Mouse (Mus musculus): ENCODE measurements around the gene Gm20696. TPM values are rescaled to one million over a fixed set of nuclear protein-coding genes. Genes with fewer than 3 reads are reported as not detected.
A peak's percentile ranks its signal among the peaks of the same experiment; 100 is the strongest.

Gene Gm20696
- polyA plus RNA-seq, 1 experiment: 1.7 TPM

GRCm38 (mm10) chr6:99626347-99626746, 40.2 kb downstream of the Gm20696 start:
- no peak for DNase-seq (ENCODE audit: low read depth in 1 of 2, low spot score in 2 of 2)
- Histone ChIP-seq H3K36me3 (ENCODE audit: control insufficient read depth, insufficient read depth, low read length) (peaks cover 3% of the 10 kb centered on the region), H3K27me3 (ENCODE audit: control insufficient read depth, insufficient read depth, low read length) (no peaks in the 10 kb centered on the region), H3K4me3 (ENCODE audit: extremely low read depth, insufficient read depth, insufficient read length) (no peak overlapping the region), H3K4me1 (ENCODE audit: control insufficient read depth, insufficient read depth, insufficient read length) (peaks cover 7% of the 10 kb centered on the region; the same call in 1 of the 2 replicates), H3K27ac (ENCODE audit: insufficient read depth, low read length) (no peak overlapping the region)
- TF ChIP-seq POLR2A (IDR thresholded peaks at IDR 0.05; ENCODE audit: low read depth, low read length): no peak
- WGBS: 63% methylated on average over 2 of the region's 2 CpGs

GRCm38 (mm10) chr6:99625803-99626202, 40.8 kb downstream of the Gm20696 start:
- H3K27me3 ChIP-seq (ENCODE audit: control insufficient read depth, insufficient read depth, low read length): no peaks in the 10 kb centered on the region
- H3K27ac ChIP-seq (ENCODE audit: insufficient read depth, low read length): no peak overlapping the region
- WGBS: 17% methylated on average over 7 of the region's 7 CpGs
- no peak for TF ChIP-seq CTCF (IDR thresholded peaks at IDR 0.05; ENCODE audit: extremely low read depth, insufficient read depth, insufficient read length, insufficient replicate concordance)
- no peak for TF ChIP-seq POLR2A (IDR thresholded peaks at IDR 0.05; ENCODE audit: low read depth, low read length)
- peaks cover 7% of the 10 kb centered on the region; the same call in 1 of the 2 replicates for H3K4me1 ChIP-seq (ENCODE audit: control insufficient read depth, insufficient read depth, insufficient read length)
- no peak for DNase-seq (ENCODE audit: low read depth in 1 of 2, low spot score in 2 of 2)
- peaks cover 3% of the 10 kb centered on the region for H3K36me3 ChIP-seq (ENCODE audit: control insufficient read depth, insufficient read depth, low read length)
- H3K4me3 ChIP-seq (ENCODE audit: extremely low read depth, insufficient read depth, insufficient read length): no peak overlapping the region

- TF ChIP-seq POLR2A (IDR thresholded peaks at IDR 0.05; ENCODE audit: low read depth, low read length) (no peak), CTCF (IDR thresholded peaks at IDR 0.05; ENCODE audit: extremely low read depth, insufficient read depth, insufficient read length, insufficient replicate concordance) (no peak)
- DNase-seq (ENCODE audit: low read depth in 1 of 2, low spot score in 2 of 2): no peak
- H3K4me1 ChIP-seq (ENCODE audit: control insufficient read depth, insufficient read depth, insufficient read length): peaks cover 7% of the 10 kb centered on the region; the same call in 1 of the 2 replicates
- WGBS: 55% methylated on average over 7 of the region's 7 CpGs
- H3K27me3 ChIP-seq (ENCODE audit: control insufficient read depth, insufficient read depth, low read length): no peaks in the 10 kb centered on the region
- no peak overlapping the region for H3K4me3 ChIP-seq (ENCODE audit: extremely low read depth, insufficient read depth, insufficient read length)
- H3K36me3 ChIP-seq (ENCODE audit: control insufficient read depth, insufficient read depth, low read length): peaks cover 2% of the 10 kb centered on the region
- H3K27ac ChIP-seq (ENCODE audit: insufficient read depth, low read length): no peak overlapping the region
Measured at GRCm38 (mm10) chr6:99625306-99625705, 41.3 kb downstream of the Gm20696 start.

DNA sequence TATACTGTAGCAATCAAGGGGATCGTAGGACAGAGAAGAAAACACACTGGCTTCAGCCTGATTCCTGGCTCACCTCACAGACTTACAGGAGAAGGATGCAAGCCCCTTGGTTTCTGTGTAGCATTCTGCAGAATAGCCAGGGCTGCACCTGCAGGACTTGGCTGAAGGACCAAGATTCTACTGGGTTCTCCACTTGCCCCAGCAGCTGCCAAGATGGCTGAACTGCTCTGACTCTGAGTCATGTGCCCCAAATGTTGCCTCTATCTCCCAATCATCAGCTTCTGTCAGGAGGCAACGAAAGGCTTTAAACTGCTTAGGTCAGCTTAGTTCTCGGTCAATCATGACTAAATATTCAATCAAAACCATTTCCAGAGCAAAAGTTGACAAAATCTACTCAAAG, 42.1 kb downstream of the Gm20696 start:
- TF ChIP-seq POLR2A (IDR thresholded peaks at IDR 0.05; ENCODE audit: low read depth, low read length): no peak
- no peak for TF ChIP-seq CTCF (IDR thresholded peaks at IDR 0.05; ENCODE audit: extremely low read depth, insufficient read depth, insufficient read length, insufficient replicate concordance)
- 68% methylated on average over 3 of the region's 3 CpGs for WGBS

DNA sequence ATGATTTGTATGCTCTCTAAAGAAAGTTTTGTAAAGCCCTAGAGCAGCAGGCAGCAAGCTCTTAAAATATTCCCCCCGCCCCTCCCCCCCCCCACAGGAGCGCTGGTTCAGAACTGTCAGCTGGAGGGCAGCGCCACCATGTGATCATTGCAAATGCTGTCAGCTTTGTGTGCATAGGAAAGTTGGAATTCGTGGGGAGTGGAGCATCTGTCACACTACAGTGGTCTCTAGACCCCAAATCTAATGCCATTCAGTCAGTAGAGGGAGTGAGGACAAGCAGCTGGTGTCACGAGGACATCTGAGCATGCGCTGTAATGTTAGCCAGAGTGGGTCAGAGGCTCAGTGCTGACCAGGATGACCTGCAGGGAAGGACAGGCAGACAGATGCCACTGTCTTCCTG, 43.0 kb downstream of the Gm20696 start:
- no peak overlapping the region for H3K27ac ChIP-seq (ENCODE audit: insufficient read depth, low read length)
- TF ChIP-seq POLR2A (IDR thresholded peaks at IDR 0.05; ENCODE audit: low read depth, low read length): no peak
- no peak for TF ChIP-seq CTCF (IDR thresholded peaks at IDR 0.05; ENCODE audit: extremely low read depth, insufficient read depth, insufficient read length, insufficient replicate concordance)
- no peaks in the 10 kb centered on the region for H3K27me3 ChIP-seq (ENCODE audit: control insufficient read depth, insufficient read depth, low read length)
- H3K4me1 ChIP-seq (ENCODE audit: control insufficient read depth, insufficient read depth, insufficient read length): peaks cover 7% of the 10 kb centered on the region; the same call in 1 of the 2 replicates
- DNase-seq (ENCODE audit: low read depth in 1 of 2, low spot score in 2 of 2): peak in 1 of 2 experiments; percentile 10
- 72% methylated on average over 6 of the region's 6 CpGs for WGBS
- no peaks in the 10 kb centered on the region for H3K36me3 ChIP-seq (ENCODE audit: control insufficient read depth, insufficient read depth, low read length)
- H3K4me3 ChIP-seq (ENCODE audit: extremely low read depth, insufficient read depth, insufficient read length): no peak overlapping the region

More for the DNA sequence above, 42.1 kb downstream of the Gm20696 start:
- Histone ChIP-seq H3K36me3 (ENCODE audit: control insufficient read depth, insufficient read depth, low read length) (no peaks in the 10 kb centered on the region), H3K4me1 (ENCODE audit: control insufficient read depth, insufficient read depth, insufficient read length) (peaks cover 7% of the 10 kb centered on the region; the same call in 1 of the 2 replicates), H3K27me3 (ENCODE audit: control insufficient read depth, insufficient read depth, low read length) (no peaks in the 10 kb centered on the region), H3K27ac (ENCODE audit: insufficient read depth, low read length) (no peak overlapping the region), H3K4me3 (ENCODE audit: extremely low read depth, insufficient read depth, insufficient read length) (no peak overlapping the region)
- DNase-seq (ENCODE audit: low read depth in 1 of 2, low spot score in 2 of 2): no peak

- H3K36me3 ChIP-seq (ENCODE audit: control insufficient read depth, insufficient read depth, low read length): no peaks in the 10 kb centered on the region
- 77% methylated on average over 4 of the region's 4 CpGs for WGBS
- H3K27me3 ChIP-seq (ENCODE audit: control insufficient read depth, insufficient read depth, low read length): no peaks in the 10 kb centered on the region
Measured at GRCm38 (mm10) chr6:99621167-99621566, 45.4 kb downstream of the Gm20696 start.

GRCm38 (mm10) chr6:99620471-99620870, 46.1 kb downstream of the Gm20696 start:
- DNase-seq (ENCODE audit: low read depth in 1 of 2, low spot score in 2 of 2): no peak
- 26% methylated on average over 7 of the region's 7 CpGs for WGBS
- no peak for TF ChIP-seq POLR2A (IDR thresholded peaks at IDR 0.05; ENCODE audit: low read depth, low read length)
- TF ChIP-seq CTCF (IDR thresholded peaks at IDR 0.05; ENCODE audit: extremely low read depth, insufficient read depth, insufficient read length, insufficient replicate concordance): no peak
- Histone ChIP-seq H3K36me3 (ENCODE audit: control insufficient read depth, insufficient read depth, low read length) (no peaks in the 10 kb centered on the region), H3K27me3 (ENCODE audit: control insufficient read depth, insufficient read depth, low read length) (no peaks in the 10 kb centered on the region), H3K27ac (ENCODE audit: insufficient read depth, low read length) (no peak overlapping the region), H3K4me3 (ENCODE audit: extremely low read depth, insufficient read depth, insufficient read length) (no peak overlapping the region), H3K4me1 (ENCODE audit: control insufficient read depth, insufficient read depth, insufficient read length) (peaks cover under 1% of the 10 kb centered on the region; the same call in 1 of the 2 replicates)

More at GRCm38 (mm10) chr6:99621167-99621566, 45.4 kb downstream of the Gm20696 start:
- Histone ChIP-seq H3K4me1 (ENCODE audit: control insufficient read depth, insufficient read depth, insufficient read length) (peaks cover 7% of the 10 kb centered on the region; the same call in 1 of the 2 replicates), H3K4me3 (ENCODE audit: extremely low read depth, insufficient read depth, insufficient read length) (no peak overlapping the region), H3K27ac (ENCODE audit: insufficient read depth, low read length) (no peak overlapping the region)
- no peak for DNase-seq (ENCODE audit: low read depth in 1 of 2, low spot score in 2 of 2)
- TF ChIP-seq CTCF (IDR thresholded peaks at IDR 0.05; ENCODE audit: extremely low read depth, insufficient read depth, insufficient read length, insufficient replicate concordance) (no peak), POLR2A (IDR thresholded peaks at IDR 0.05; ENCODE audit: low read depth, low read length) (no peak)
